Mouse (Mus musculus): ENCODE data around the gene Aqp3.

- no peak for TF ChIP-seq CHD2 (IDR thresholded peaks at IDR 0.05; ENCODE audit: low read depth, low read length)
- TF ChIP-seq HCFC1 (IDR thresholded peaks at IDR 0.05; ENCODE audit: borderline replicate concordance, insufficient read depth, low read length): peak; percentile 57; the same call in 1 of the 2 replicates
Observed at GRCm38 (mm10) chr4:41135711-41136453, 37.9 kb upstream of the Aqp3 start, which contains the start of gene Ube2r2.
